Mouse (Mus musculus): ENCODE results near the gene Ntm.

DNA sequence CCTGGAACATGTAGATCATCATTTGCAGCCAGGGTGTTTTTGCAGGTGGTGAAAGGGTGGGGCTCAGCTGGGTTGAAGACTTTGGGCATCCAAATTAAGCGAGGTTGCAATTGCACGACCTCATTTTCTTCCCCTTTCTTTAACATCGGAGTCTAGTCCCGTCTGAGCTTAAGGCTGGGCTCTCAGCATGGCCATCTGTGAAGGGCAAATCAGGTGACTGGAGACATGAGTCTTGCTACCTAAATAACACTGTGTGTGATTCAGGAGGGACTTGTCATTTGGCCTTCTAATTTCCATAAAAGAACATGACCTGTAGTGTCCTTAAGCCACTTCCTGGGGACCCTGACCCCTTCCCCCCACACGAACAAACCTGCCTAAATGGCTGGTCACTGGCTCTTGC, 394.4 kb downstream of the Ntm start:
- TF ChIP-seq CTCF (IDR thresholded peaks at IDR 0.05; ENCODE audit: control insufficient read depth, insufficient read depth, low read length) = no peak
- no peak for TF ChIP-seq POLR2A (IDR thresholded peaks at IDR 0.05; ENCODE audit: borderline replicate concordance, control insufficient read depth, low read depth, low read length)

Data from bone marrow, adult 2 months (tissue).